Mouse (Mus musculus): ENCODE data around the gene H2-Oa.

The H2-Oa gene

GRCm38 (mm10) chr17:34121879-34122187 is 29.7 kb downstream of the H2-Oa start:
- peak in 1 of 2 experiments; percentile 58 for DNase-seq (ENCODE audit: low spot score in 2 of 2)

GRCm38 (mm10) chr17:34122188-34122984 is 30.2 kb downstream of the H2-Oa start, which contains the start of gene Brd2:
Gene Brd2, minus strand, starts transcription at chr17:34122634.
- peak; percentile 98 for DNase-seq (ENCODE audit: low spot score in 2 of 2)

GRCm38 (mm10) chr17:34123111-34123510 is 31.0 kb downstream of the H2-Oa start:
- DNase-seq (ENCODE audit: low spot score in 2 of 2) = no peak

GRCm38 (mm10) chr17:34123518-34123917 is 31.4 kb downstream of the H2-Oa start:
- no peak for DNase-seq (ENCODE audit: low spot score in 2 of 2)

- no peak for DNase-seq (ENCODE audit: low spot score in 2 of 2)
Measured at GRCm38 (mm10) chr17:34124649-34125048, 32.5 kb downstream of the H2-Oa start.

GRCm38 (mm10) chr17:34126826-34127420 is 34.8 kb downstream of the H2-Oa start:
- DNase-seq (ENCODE audit: low spot score in 2 of 2) = no peak

- peak; percentile 87 for DNase-seq (ENCODE audit: low spot score in 2 of 2)
Measured at GRCm38 (mm10) chr17:34127475-34127874, 35.3 kb downstream of the H2-Oa start.

GRCm38 (mm10) chr17:34128264-34128937 is 36.3 kb downstream of the H2-Oa start:
- DNase-seq (ENCODE audit: low spot score in 2 of 2) = no peak

GRCm38 (mm10) chr17:34128944-34129791 is 37.0 kb downstream of the H2-Oa start:
- DNase-seq (ENCODE audit: low spot score in 2 of 2) = no peak

GRCm38 (mm10) chr17:34130073-34130947 is 38.2 kb downstream of the H2-Oa start:
- no peak for DNase-seq (ENCODE audit: low spot score in 2 of 2)

- DNase-seq (ENCODE audit: low spot score in 2 of 2) = no peak
Measured at GRCm38 (mm10) chr17:34131911-34132310, 39.8 kb downstream of the H2-Oa start.

GRCm38 (mm10) chr17:34133289-34133688 is 41.1 kb downstream of the H2-Oa start:
- no peak for DNase-seq (ENCODE audit: low spot score in 2 of 2)

GRCm38 (mm10) chr17:34134451-34134850 is 42.3 kb downstream of the H2-Oa start:
- DNase-seq (ENCODE audit: low spot score in 2 of 2) = no peak

- DNase-seq (ENCODE audit: low spot score in 2 of 2) = peak; percentile 97 to 98
Measured at GRCm38 (mm10) chr17:34135297-34136224, 43.4 kb downstream of the H2-Oa start.

GRCm38 (mm10) chr17:34137601-34138000 is 45.5 kb downstream of the H2-Oa start:
- no peak for DNase-seq (ENCODE audit: low spot score in 2 of 2)

- DNase-seq (ENCODE audit: low spot score in 2 of 2) = no peak
Measured at GRCm38 (mm10) chr17:34138655-34139054, 46.5 kb downstream of the H2-Oa start.

GRCm38 (mm10) chr17:34139416-34139815 is 47.3 kb downstream of the H2-Oa start:
- no peak for DNase-seq (ENCODE audit: low spot score in 2 of 2)

- DNase-seq (ENCODE audit: low spot score in 2 of 2) = no peak
Measured at GRCm38 (mm10) chr17:34140240-34140639, 48.1 kb downstream of the H2-Oa start.

- DNase-seq (ENCODE audit: low spot score in 2 of 2) = no peak
Measured at GRCm38 (mm10) chr17:34141448-34141847, 49.3 kb downstream of the H2-Oa start.
